8 mouse cellular contexts compared by ENCODE assay signal in genomic region chr11:62789617-62789936, GRCm38 (mm10). TPM values are rescaled to one million over a fixed set of nuclear protein-coding genes. Genes with fewer than 3 reads are reported as not detected.
DNase-seq lines count a peak whose midpoint lies in the region; ATAC-seq and TF ChIP-seq lines count a peak whose summit lies in the region.

No protein-coding gene starts in this region.

- no peak for TF ChIP-seq EP300 in liver, postnatal 0 days (IDR thresholded peaks at IDR 0.05; ENCODE audit: low read depth)

- intact Hi-C loops in gastrocnemius, postnatal 36 days (cut with DNase I), result no loop called here

- H3K4me3 ChIP-seq in heart, embryonic 14.5 days (ENCODE audit: control insufficient read depth in 1 of 2, insufficient read depth in 1 of 2, low read depth in 1 of 2, low read length in 2 of 2), result peak overlapping the region; percentile 70 to 73
- peak overlapping the region; percentile 61 for H3K4me3 ChIP-seq in forebrain, postnatal 0 days (ENCODE audit: low read depth, low read length)
- peak overlapping the region; percentile 48 for H3K4me3 ChIP-seq in liver, postnatal 0 days (ENCODE audit: low read depth, low read length)

- no peak for DNase-seq in heart, adult 8-10 months (ENCODE audit: low spot score)
- peak; percentile 5 for DNase-seq in Muller cell, postnatal 12 days (ENCODE audit: inconsistent ontology term)
- no peak for DNase-seq in forebrain, postnatal 0 days
- DNase-seq in liver, postnatal 0 days, result no peak
- DNase-seq in cerebellum, adult 9-10 months, result no peak
- no peak for DNase-seq in layer of hippocampus, adult 8-10 months (ENCODE audit: low spot score in 2 of 2)
- no peak for DNase-seq in gastrocnemius, postnatal 36 days

- peak overlapping the region; percentile 95 for H3K4me2 ChIP-seq in heart, embryonic 14.5 days (ENCODE audit: low read length)
- peak overlapping the region; percentile 89 for H3K4me2 ChIP-seq in forebrain, postnatal 0 days (ENCODE audit: low read depth)
- H3K4me2 ChIP-seq in liver, postnatal 0 days (ENCODE audit: low read depth, low read length), result peak overlapping the region; percentile 86

- peaks cover 4 to 6% of the 10 kb centered on the region in 2 experiments; a peak in 2 of 4 replicates for H3K4me1 ChIP-seq in heart, embryonic 14.5 days (ENCODE audit: control insufficient read depth in 2 of 2, insufficient read depth in 2 of 2, low read length in 2 of 2)
- peaks cover 10% of the 10 kb centered on the region; the same call in 1 of the 2 replicates for H3K4me1 ChIP-seq in forebrain, postnatal 0 days (ENCODE audit: insufficient read depth)
- peaks cover 10% of the 10 kb centered on the region for H3K4me1 ChIP-seq in liver, postnatal 0 days (ENCODE audit: insufficient read depth)

- WGBS in heart, embryonic 14.5 days, result 60% methylated on average over 3 of the region's 3 CpGs
- WGBS in forebrain, postnatal 0 days, result 57% methylated on average over 3 of the region's 3 CpGs
- WGBS in liver, postnatal 0 days (ENCODE audit: insufficient replicate concordance), result 55% methylated on average over 3 of the region's 3 CpGs

- 0 out of 4 replicates have a peak overlapping the region, but pooled peaks of 1 of the 2 experiments have one; percentile 17 for H3K27ac ChIP-seq in heart, embryonic 14.5 days (replicated peaks in 1 of 2; ENCODE audit: control insufficient read depth in 1 of 2, insufficient read depth in 1 of 2, low read depth in 2 of 2, low read length in 2 of 2)
- peak overlapping the region; percentile 75 for H3K27ac ChIP-seq in forebrain, postnatal 0 days (ENCODE audit: low read depth, low read length)
- no peak overlapping the region for H3K27ac ChIP-seq in liver, postnatal 0 days (ENCODE audit: low read depth)

- peaks cover 12% of the 10 kb centered on the region; the same call in 1 of the 2 replicates for H3K36me3 ChIP-seq in heart, embryonic 14.5 days (ENCODE audit: control insufficient read depth, insufficient read depth, low read length)
- H3K36me3 ChIP-seq in forebrain, postnatal 0 days (ENCODE audit: insufficient read depth), result peaks cover 13% of the 10 kb centered on the region
- no peaks in the 10 kb centered on the region for H3K36me3 ChIP-seq in liver, postnatal 0 days (replicated peaks; ENCODE audit: insufficient read depth, low read length)

- TF ChIP-seq CTCF in forebrain, postnatal 0 days (IDR thresholded peaks at IDR 0.05; ENCODE audit: low read depth), result no peak
- no peak for TF ChIP-seq CTCF in liver, postnatal 0 days (IDR thresholded peaks at IDR 0.05; ENCODE audit: low read depth)

- H3K9me3 ChIP-seq in heart, embryonic 14.5 days (ENCODE audit: control insufficient read depth, low read length), result no peaks in the 10 kb centered on the region
- peaks cover 7% of the 10 kb centered on the region; the same call in 1 of the 2 replicates for H3K9me3 ChIP-seq in forebrain, postnatal 0 days (ENCODE audit: low read length)
- no peaks in the 10 kb centered on the region for H3K9me3 ChIP-seq in liver, postnatal 0 days (ENCODE audit: low read length)

- ATAC-seq in heart, embryonic 14.5 days (ENCODE audit: insufficient number of reproducible peaks, insufficient read depth, low FRiP score, low read depth), result no peak
- no peak; the same call in 1 of the 2 replicates for ATAC-seq in forebrain, postnatal 0 days
- ATAC-seq in liver, postnatal 0 days, result no peak

- H3K27me3 ChIP-seq in heart, embryonic 14.5 days (ENCODE audit: control insufficient read depth, insufficient read depth, low read length), result no peaks in the 10 kb centered on the region
- no peaks in the 10 kb centered on the region for H3K27me3 ChIP-seq in forebrain, postnatal 0 days (ENCODE audit: insufficient read depth, low read length)
- 0 out of 2 replicates have a peak, but pooled peaks cover 3% of the 10 kb centered on the region for H3K27me3 ChIP-seq in liver, postnatal 0 days (ENCODE audit: insufficient read depth, low read length)

- peak overlapping the region; percentile 78 for H3K9ac ChIP-seq in heart, embryonic 14.5 days (ENCODE audit: low read length)
- peak overlapping the region; percentile 35; the same call in 1 of the 2 replicates for H3K9ac ChIP-seq in forebrain, postnatal 0 days
- peak overlapping the region; percentile 7; the same call in 1 of the 2 replicates for H3K9ac ChIP-seq in liver, postnatal 0 days (replicated peaks)

RNA-seq across cellular contexts. Expression of gene Zfp286, which starts 0.3 kb away (rescaled TPM):
- polyA plus RNA-seq in heart, embryonic 14.5 days (2014; fragmentation: Nextera tagmentation; extraction: Ambion mirVana), result 8.4 and 13.9 TPM in 2 replicates
- total RNA-seq in heart, adult 8-10 months (2022), result 1 to 10 TPM in 1 of 4 experiments, under 1 TPM in 3; 0.41 to 1.8 (median 0.72) TPM
- total RNA-seq in forebrain, postnatal 0 days (2014; rRNA removed), result 20.8 and 24.6 TPM in 2 replicates
- polyA plus RNA-seq in forebrain, postnatal 0 days (2015; fragmentation: Nextera tagmentation; extraction: Ambion mirVana), result 17.9 and 19.1 TPM in 2 replicates
- polyA plus RNA-seq in liver, postnatal 0 days (2015; fragmentation: Nextera tagmentation; extraction: Ambion mirVana), result 0.39 and 0.69 TPM in 2 replicates
- total RNA-seq in layer of hippocampus, adult 8-10 months (2022), result 10 to 100 TPM; 21.2 to 31.8 (median 24.3) TPM
- total RNA-seq in gastrocnemius, postnatal 36 days (2021), result under 1 TPM; 0.79 to 0.91 TPM

RNA-seq across cellular contexts. Expression of gene Trim16, which starts 30.5 kb away (rescaled TPM):
- polyA plus RNA-seq in heart, embryonic 14.5 days (2014; fragmentation: Nextera tagmentation; extraction: Ambion mirVana), result 4.0 and 5.4 TPM in 2 replicates
- 10 to 100 TPM in 1 of 4 experiments, 1 to 10 TPM in 3; 6.5 to 10.9 (median 9.0) TPM for total RNA-seq in heart, adult 8-10 months (2022)
- total RNA-seq in forebrain, postnatal 0 days (2014; rRNA removed), result 4.8 and 5.8 TPM in 2 replicates
- polyA plus RNA-seq in forebrain, postnatal 0 days (2015; fragmentation: Nextera tagmentation; extraction: Ambion mirVana), result 4.9 and 5.5 TPM in 2 replicates
- polyA plus RNA-seq in liver, postnatal 0 days (2015; fragmentation: Nextera tagmentation; extraction: Ambion mirVana), result 0.85 and 0.91 TPM in 2 replicates
- total RNA-seq in layer of hippocampus, adult 8-10 months (2022), result 1 to 10 TPM; 1.5 to 2.6 (median 1.8) TPM
- total RNA-seq in gastrocnemius, postnatal 36 days (2021), result 10 to 100 TPM; 34.2 to 40.7 TPM

RNA-seq across cellular contexts. Expression of gene Gm10428, which starts 36.7 kb away (rescaled TPM):
- polyA plus RNA-seq in heart, embryonic 14.5 days (2014; fragmentation: Nextera tagmentation; extraction: Ambion mirVana), result not detected in 2 replicates
- not detected for total RNA-seq in heart, adult 8-10 months (2022)
- total RNA-seq in forebrain, postnatal 0 days (2014; rRNA removed), result not detected in 2 replicates
- polyA plus RNA-seq in forebrain, postnatal 0 days (2015; fragmentation: Nextera tagmentation; extraction: Ambion mirVana), result not detected in 2 replicates
- polyA plus RNA-seq in liver, postnatal 0 days (2015; fragmentation: Nextera tagmentation; extraction: Ambion mirVana), result not detected in 2 replicates
- total RNA-seq in layer of hippocampus, adult 8-10 months (2022), result not detected
- not detected for total RNA-seq in gastrocnemius, postnatal 36 days (2021)

RNA-seq across cellular contexts. Expression of gene Fbxw10, which starts 57.3 kb away (rescaled TPM):
- 0.11 and 0.14 TPM in 2 replicates for polyA plus RNA-seq in heart, embryonic 14.5 days (2014; fragmentation: Nextera tagmentation; extraction: Ambion mirVana)
- under 1 TPM; 0.09 to 0.44 (median 0.30) TPM for total RNA-seq in heart, adult 8-10 months (2022)
- 0.86 and 1.2 TPM in 2 replicates for total RNA-seq in forebrain, postnatal 0 days (2014; rRNA removed)
- polyA plus RNA-seq in forebrain, postnatal 0 days (2015; fragmentation: Nextera tagmentation; extraction: Ambion mirVana), result 0.21 and 0.33 TPM in 2 replicates
- 0.13 and 0.20 TPM in 2 replicates for polyA plus RNA-seq in liver, postnatal 0 days (2015; fragmentation: Nextera tagmentation; extraction: Ambion mirVana)
- total RNA-seq in layer of hippocampus, adult 8-10 months (2022), result 1 to 10 TPM; 1.0 to 2.4 (median 1.8) TPM
- total RNA-seq in gastrocnemius, postnatal 36 days (2021), result under 1 TPM; 0.15 to 0.25 TPM

RNA-seq across cellular contexts. Expression of gene Zfp287, which starts 57.9 kb away (rescaled TPM):
- polyA plus RNA-seq in heart, embryonic 14.5 days (2014; fragmentation: Nextera tagmentation; extraction: Ambion mirVana), result 4.8 and 5.4 TPM in 2 replicates
- total RNA-seq in heart, adult 8-10 months (2022), result 1 to 10 TPM; 2.4 to 3.3 (median 2.9) TPM
- total RNA-seq in forebrain, postnatal 0 days (2014; rRNA removed), result 26.5 and 32.8 TPM in 2 replicates
- polyA plus RNA-seq in forebrain, postnatal 0 days (2015; fragmentation: Nextera tagmentation; extraction: Ambion mirVana), result 9.9 and 14.4 TPM in 2 replicates
- 0.27 and 0.35 TPM in 2 replicates for polyA plus RNA-seq in liver, postnatal 0 days (2015; fragmentation: Nextera tagmentation; extraction: Ambion mirVana)
- total RNA-seq in layer of hippocampus, adult 8-10 months (2022), result 10 to 100 TPM; 16.3 to 19.9 (median 18.5) TPM
- 1 to 10 TPM in 1 of 2 experiments, under 1 TPM in 1; 0.89 to 1.2 TPM for total RNA-seq in gastrocnemius, postnatal 36 days (2021)

Comparison
In these comparisons a context has a peak if more than half of its experiments do, and no peak if none do; other contexts are left out.
1. H3K9ac ChIP-seq: peak in every context shown above with its lines; median percentile 78 in heart, embryonic 14.5 days; 35 in forebrain, postnatal 0 days; 7 in liver, postnatal 0 days.